7 mouse cellular contexts compared by ENCODE assay signal in the genomic region with DNA sequence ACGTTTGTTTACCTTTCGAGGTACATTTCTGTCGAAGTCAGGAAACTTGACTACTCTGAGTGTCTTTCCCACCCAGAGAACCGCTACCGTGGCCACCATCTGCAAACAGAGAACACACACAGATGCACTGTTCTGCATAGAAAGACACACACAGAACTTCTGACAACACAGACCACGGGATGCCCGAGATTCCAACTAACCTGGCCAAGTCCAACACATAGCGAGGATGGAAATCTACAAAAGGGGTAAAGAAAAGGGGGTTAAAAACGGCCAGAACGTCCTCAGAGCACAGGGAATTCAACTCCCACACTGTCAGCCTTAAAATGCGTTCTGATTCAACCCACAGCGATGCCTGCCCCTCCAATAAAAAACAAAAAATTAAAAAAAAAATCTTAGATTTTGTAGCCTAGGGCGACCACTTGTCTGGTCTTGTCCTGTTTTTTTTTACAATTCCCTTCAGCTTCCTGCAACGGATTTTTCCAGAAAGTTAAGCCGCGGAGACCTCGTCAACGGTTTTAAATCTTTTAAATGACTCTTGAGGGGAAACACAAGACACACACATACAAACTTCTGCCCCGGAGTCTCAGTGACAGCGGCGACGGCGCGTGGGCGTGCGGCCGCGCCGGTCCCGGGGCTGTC. TPM values are rescaled to one million over a fixed set of nuclear protein-coding genes. Genes with fewer than 3 reads are reported as not detected.
DNase-seq lines count a peak whose midpoint lies in the region; ATAC-seq lines count a peak whose summit lies in the region.

No protein-coding gene starts in this region.

- WGBS in forebrain, embryonic 10.5 days: 7% methylated on average over 30 of the region's 30 CpGs
- WGBS in kidney, embryonic 14.5 days: 2% methylated on average over 30 of the region's 30 CpGs
- WGBS in midbrain, embryonic 15.5 days: 3% methylated on average over 30 of the region's 30 CpGs

- H3K27me3 ChIP-seq in megakaryocyte, embryonic 14.5 days (replicated peaks): no peaks in the 10 kb centered on the region
- no peaks in the 10 kb centered on the region for H3K27me3 ChIP-seq in forebrain, embryonic 10.5 days (ENCODE audit: poor library complexity, severe bottlenecking)
- no peaks in the 10 kb centered on the region for H3K27me3 ChIP-seq in kidney, embryonic 14.5 days (ENCODE audit: control insufficient read depth, insufficient read depth, low read length)
- no peaks in the 10 kb centered on the region for H3K27me3 ChIP-seq in midbrain, embryonic 15.5 days (replicated peaks)

- H3K4me1 ChIP-seq in megakaryocyte, embryonic 14.5 days: peaks cover 40% of the 10 kb centered on the region
- H3K4me1 ChIP-seq in forebrain, embryonic 10.5 days: peaks cover 38% of the 10 kb centered on the region
- peaks cover 9% of the 10 kb centered on the region; the same call in 1 of the 2 replicates for H3K4me1 ChIP-seq in kidney, embryonic 14.5 days (ENCODE audit: control insufficient read depth, insufficient read depth, low read length)
- peaks cover 20% of the 10 kb centered on the region for H3K4me1 ChIP-seq in midbrain, embryonic 15.5 days

- ATAC-seq in megakaryocyte, adult 5-6 weeks (ENCODE audit: poor library complexity, severe bottlenecking): no peak
- no peak for ATAC-seq in kidney, embryonic 14.5 days (ENCODE audit: low FRiP score, low TSS enrichment)
- ATAC-seq in midbrain, embryonic 15.5 days (replicated peaks): no peak

- H3K9ac ChIP-seq in kidney, embryonic 14.5 days (ENCODE audit: low read depth, low read length): peak overlapping the region; percentile 96
- peak overlapping the region; percentile 92 for H3K9ac ChIP-seq in midbrain, embryonic 15.5 days

- peaks cover 35% of the 10 kb centered on the region for H3K36me3 ChIP-seq in megakaryocyte, embryonic 14.5 days (replicated peaks; ENCODE audit: low read length)
- peaks cover 27% of the 10 kb centered on the region for H3K36me3 ChIP-seq in forebrain, embryonic 10.5 days (replicated peaks)
- peaks cover 16% of the 10 kb centered on the region for H3K36me3 ChIP-seq in kidney, embryonic 14.5 days (ENCODE audit: control insufficient read depth, insufficient read depth, low read length)
- H3K36me3 ChIP-seq in midbrain, embryonic 15.5 days (replicated peaks): no peaks in the 10 kb centered on the region

- no peaks in the 10 kb centered on the region for H3K9me3 ChIP-seq in megakaryocyte, embryonic 14.5 days
- no peaks in the 10 kb centered on the region for H3K9me3 ChIP-seq in forebrain, embryonic 10.5 days
- H3K9me3 ChIP-seq in kidney, embryonic 14.5 days (ENCODE audit: control insufficient read depth, low read length): no peaks in the 10 kb centered on the region
- no peaks in the 10 kb centered on the region for H3K9me3 ChIP-seq in midbrain, embryonic 15.5 days

- H3K4me2 ChIP-seq in kidney, embryonic 14.5 days (replicated peaks; ENCODE audit: low read depth, low read length): peak overlapping the region; percentile 63
- H3K4me2 ChIP-seq in midbrain, embryonic 15.5 days: peak overlapping the region; percentile 84

- peak overlapping the region; percentile 98 for H3K4me3 ChIP-seq in megakaryocyte, embryonic 14.5 days (replicated peaks)
- peak overlapping the region; percentile 80 for H3K4me3 ChIP-seq in forebrain, embryonic 10.5 days
- peak overlapping the region; percentile 90 for H3K4me3 ChIP-seq in kidney, embryonic 14.5 days (ENCODE audit: low read length)
- H3K4me3 ChIP-seq in midbrain, embryonic 15.5 days: peak overlapping the region; percentile 92

- peak overlapping the region; percentile 99 for H3K27ac ChIP-seq in forebrain, embryonic 10.5 days
- peak overlapping the region; percentile 98 for H3K27ac ChIP-seq in kidney, embryonic 14.5 days (ENCODE audit: low read depth, low read length)
- H3K27ac ChIP-seq in midbrain, embryonic 15.5 days: peak overlapping the region; percentile 98

- peak; percentile 17 to 19 for DNase-seq in adrenal gland, postnatal 36 days
- no peak for DNase-seq in forebrain, embryonic 10.5 days (ENCODE audit: extremely low spot score, low spot score)
- DNase-seq in frontal cortex, postnatal 10 days (ENCODE audit: low spot score in 2 of 2): no peak

RNA-seq across cellular contexts. Expression of a gene that starts 1.0 kb away (rescaled TPM):
- polyA plus RNA-seq in megakaryocyte, embryonic 14.5 days (2012; ENCODE audit: insufficient read depth, low replicate concordance): 1.4 and 5.9 TPM in 2 replicates
- total RNA-seq in megakaryocyte, adult 5-6 weeks (2015): 7.2 and 10.7 TPM in 2 replicates
- total RNA-seq in megakaryocyte, adult 5-6 weeks (2017): 2.7 and 4.1 TPM in 2 replicates
- total RNA-seq in adrenal gland, postnatal 36 days (2021): 10 to 100 TPM; 16.0 to 17.0 TPM
- 10.3 and 11.2 TPM in 2 replicates for polyA plus RNA-seq in forebrain, embryonic 10.5 days (2016; fragmentation: Nextera tagmentation; extraction: Ambion mirVana)
- 7.2 and 11.8 TPM in 2 replicates for polyA plus RNA-seq in kidney, embryonic 14.5 days (2014; fragmentation: Nextera tagmentation; extraction: Ambion mirVana)
- polyA plus RNA-seq in midbrain, embryonic 15.5 days (2015; fragmentation: Nextera tagmentation; extraction: Ambion mirVana): 6.5 and 6.7 TPM in 2 replicates

Comparison
In these comparisons a context has a peak if more than half of its experiments do, and no peak if none do; other contexts are left out.
1. DNase-seq: peak in adrenal gland, postnatal 36 days (2 of 2); none in forebrain, embryonic 10.5 days (single experiment) and frontal cortex, postnatal 10 days (0 of 2).
2. Peak in every context shown above with its lines, with median percentiles within 50 percentile points of each other: H3K4me3 ChIP-seq and H3K27ac ChIP-seq.